Mouse (Mus musculus): ENCODE measurements around the gene Mlxip. TPM values are rescaled to one million over a fixed set of nuclear protein-coding genes. Genes with fewer than 3 reads are reported as not detected.

Gene Mlxip
- polyA plus RNA-seq, 1 experiment: 18.8 TPM

GRCm38 (mm10) chr5:123473817-123474216 is 79.2 kb downstream of the Mlxip start:
- no peaks in the 10 kb centered on the region for H3K27me3 ChIP-seq (ENCODE audit: control insufficient read depth, insufficient read depth, low read length)
- TF ChIP-seq CTCF (IDR thresholded peaks at IDR 0.05; ENCODE audit: control insufficient read depth, insufficient read depth, insufficient replicate concordance, low read depth, low read length): no peak
- TF ChIP-seq POLR2A (IDR thresholded peaks at IDR 0.05; ENCODE audit: control insufficient read depth, low read depth, low read length): no peak
- H3K4me3 ChIP-seq (ENCODE audit: control insufficient read depth, low read depth, low read length): no peak overlapping the region
- H3K27ac ChIP-seq (ENCODE audit: control insufficient read depth, insufficient read depth, low read depth, low read length): no peak overlapping the region
- no peaks in the 10 kb centered on the region for H3K4me1 ChIP-seq (ENCODE audit: control insufficient read depth, insufficient read depth, low read length)
- no peaks in the 10 kb centered on the region for H3K36me3 ChIP-seq (ENCODE audit: control insufficient read depth, insufficient read depth, low read length)

DNA sequence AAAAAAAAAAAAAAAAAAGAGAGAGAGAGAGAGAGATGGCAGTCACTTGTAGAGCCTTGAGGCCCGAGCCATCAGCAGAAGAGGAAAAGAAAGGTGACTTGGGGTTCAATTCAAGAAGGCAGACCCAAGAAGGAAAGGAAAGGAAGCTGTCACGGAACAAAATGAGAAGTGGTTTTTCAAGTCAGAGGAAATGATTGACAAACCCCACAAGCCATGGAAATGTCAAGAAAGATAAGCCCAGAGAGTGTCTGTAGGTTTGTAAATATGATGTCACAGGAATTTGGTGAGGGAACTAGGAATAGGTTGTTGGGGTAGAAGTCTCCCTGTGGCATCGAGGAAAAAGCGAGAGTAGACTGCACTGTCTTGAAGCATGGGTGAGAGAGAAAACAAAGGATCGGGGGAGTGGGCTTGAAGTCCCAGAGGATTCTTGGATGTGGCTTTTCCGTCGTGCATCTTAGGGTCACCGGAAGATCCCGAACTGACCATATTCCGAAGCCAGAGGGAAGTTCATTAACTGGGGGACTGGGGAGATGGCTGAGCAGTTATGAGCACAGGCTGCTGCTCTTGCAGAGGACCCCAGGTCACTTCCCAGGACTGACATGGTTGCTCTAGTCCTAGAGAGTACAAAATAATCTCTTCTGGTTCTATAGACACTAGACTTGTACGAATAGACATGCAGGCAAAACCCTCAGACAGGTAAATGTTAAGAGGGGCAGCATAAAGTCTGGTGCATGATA is 93.2 kb downstream of the Mlxip start:
- Histone ChIP-seq H3K4me1 (ENCODE audit: control insufficient read depth, insufficient read depth, low read length) (peaks cover 6% of the 10 kb centered on the region), H3K27ac (ENCODE audit: control insufficient read depth, insufficient read depth, low read depth, low read length) (no peak overlapping the region), H3K4me3 (ENCODE audit: control insufficient read depth, low read depth, low read length) (no peak overlapping the region), H3K36me3 (ENCODE audit: control insufficient read depth, insufficient read depth, low read length) (no peaks in the 10 kb centered on the region), H3K27me3 (ENCODE audit: control insufficient read depth, insufficient read depth, low read length) (no peaks in the 10 kb centered on the region)
- TF ChIP-seq POLR2A (IDR thresholded peaks at IDR 0.05; ENCODE audit: control insufficient read depth, low read depth, low read length): no peak
- no peak for TF ChIP-seq CTCF (IDR thresholded peaks at IDR 0.05; ENCODE audit: control insufficient read depth, insufficient read depth, insufficient replicate concordance, low read depth, low read length)

- H3K27ac ChIP-seq (ENCODE audit: control insufficient read depth, insufficient read depth, low read depth, low read length): no peak within 1 kb of the TSS
- peaks cover 6% of the 10 kb centered on the region for H3K4me1 ChIP-seq (ENCODE audit: control insufficient read depth, insufficient read depth, low read length)
- H3K4me3 ChIP-seq (ENCODE audit: control insufficient read depth, low read depth, low read length): peak within 1 kb of the TSS; percentile 86
- TF ChIP-seq CTCF (IDR thresholded peaks at IDR 0.05; ENCODE audit: control insufficient read depth, insufficient read depth, insufficient replicate concordance, low read depth, low read length): no peak
- peak; percentile 84; the same call in 1 of the 2 replicates for TF ChIP-seq POLR2A (IDR thresholded peaks at IDR 0.05; ENCODE audit: control insufficient read depth, low read depth, low read length)
- H3K27me3 ChIP-seq (ENCODE audit: control insufficient read depth, insufficient read depth, low read length): no peaks in the 10 kb centered on the region
- no peaks in the 10 kb centered on the region for H3K36me3 ChIP-seq (ENCODE audit: control insufficient read depth, insufficient read depth, low read length)
Measured at GRCm38 (mm10) chr5:123489112-123489785, 94.7 kb downstream of the Mlxip start, which contains the start of the genes Lrrc43 and Il31. TSS of gene Lrrc43 (plus strand) at chr5:123489305. TSS of gene Il31 (minus strand) at chr5:123489489.

GRCm38 (mm10) chr5:123489935-123490334 is 95.3 kb downstream of the Mlxip start:
- peak overlapping the region; percentile 86 for H3K4me3 ChIP-seq (ENCODE audit: control insufficient read depth, low read depth, low read length)
- peaks cover 6% of the 10 kb centered on the region for H3K4me1 ChIP-seq (ENCODE audit: control insufficient read depth, insufficient read depth, low read length)
- TF ChIP-seq POLR2A (IDR thresholded peaks at IDR 0.05; ENCODE audit: control insufficient read depth, low read depth, low read length) (no peak), CTCF (IDR thresholded peaks at IDR 0.05; ENCODE audit: control insufficient read depth, insufficient read depth, insufficient replicate concordance, low read depth, low read length) (no peak)
- no peaks in the 10 kb centered on the region for H3K36me3 ChIP-seq (ENCODE audit: control insufficient read depth, insufficient read depth, low read length)
- H3K27ac ChIP-seq (ENCODE audit: control insufficient read depth, insufficient read depth, low read depth, low read length): no peak overlapping the region
- H3K27me3 ChIP-seq (ENCODE audit: control insufficient read depth, insufficient read depth, low read length): no peaks in the 10 kb centered on the region

DNA sequence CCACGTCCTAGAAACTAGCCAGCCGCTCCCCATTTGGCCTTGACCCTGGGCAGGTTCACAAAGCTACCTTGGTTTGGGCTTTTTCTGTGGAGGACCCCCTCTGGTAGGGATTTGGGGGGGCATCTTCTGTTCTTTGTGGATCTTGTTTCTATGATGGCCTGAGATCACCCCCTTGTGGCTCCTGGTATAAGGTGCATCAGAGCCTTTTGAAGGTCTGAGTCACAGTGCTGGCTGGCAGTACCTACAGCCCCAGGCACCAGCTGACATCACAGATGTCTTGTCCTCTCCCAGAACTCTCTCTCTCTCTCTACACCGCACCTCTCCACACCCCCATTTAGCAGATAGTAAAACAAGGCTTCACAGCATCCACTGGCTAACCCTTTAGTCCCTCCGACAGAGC is 105.1 kb downstream of the Mlxip start:
- no peak overlapping the region for H3K27ac ChIP-seq (ENCODE audit: control insufficient read depth, insufficient read depth, low read depth, low read length)
- H3K27me3 ChIP-seq (ENCODE audit: control insufficient read depth, insufficient read depth, low read length): no peaks in the 10 kb centered on the region
- no peaks in the 10 kb centered on the region for H3K36me3 ChIP-seq (ENCODE audit: control insufficient read depth, insufficient read depth, low read length)
- H3K4me3 ChIP-seq (ENCODE audit: control insufficient read depth, low read depth, low read length): no peak overlapping the region
- TF ChIP-seq POLR2A (IDR thresholded peaks at IDR 0.05; ENCODE audit: control insufficient read depth, low read depth, low read length) (no peak), CTCF (IDR thresholded peaks at IDR 0.05; ENCODE audit: control insufficient read depth, insufficient read depth, insufficient replicate concordance, low read depth, low read length) (peak; percentile 14; the same call in 1 of the 2 replicates)
- peaks cover 7% of the 10 kb centered on the region for H3K4me1 ChIP-seq (ENCODE audit: control insufficient read depth, insufficient read depth, low read length)

DNA sequence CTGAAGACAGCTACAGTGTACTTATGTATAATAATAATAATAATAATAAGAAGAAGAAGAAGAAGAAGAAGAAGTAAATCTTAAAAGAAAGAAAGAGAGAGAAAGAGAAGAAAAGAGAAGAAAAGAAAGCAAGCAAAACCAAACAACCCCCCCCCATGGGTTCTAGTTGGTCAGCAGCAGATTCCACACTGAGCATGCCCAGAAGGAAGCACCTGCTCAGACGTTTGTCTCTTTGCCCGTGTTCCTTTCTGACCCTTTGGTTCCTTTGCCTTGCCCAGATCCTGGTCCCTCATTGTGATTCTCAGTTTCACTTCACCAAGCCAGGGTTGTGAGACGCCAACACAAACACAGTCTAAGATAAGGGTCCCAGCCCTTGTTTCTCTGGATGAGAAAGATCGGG is 107.4 kb downstream of the Mlxip start:
- Histone ChIP-seq H3K27ac (ENCODE audit: control insufficient read depth, insufficient read depth, low read depth, low read length) (no peak overlapping the region), H3K4me1 (ENCODE audit: control insufficient read depth, insufficient read depth, low read length) (peaks cover 7% of the 10 kb centered on the region), H3K4me3 (ENCODE audit: control insufficient read depth, low read depth, low read length) (no peak overlapping the region), H3K36me3 (ENCODE audit: control insufficient read depth, insufficient read depth, low read length) (no peaks in the 10 kb centered on the region), H3K27me3 (ENCODE audit: control insufficient read depth, insufficient read depth, low read length) (no peaks in the 10 kb centered on the region)
- TF ChIP-seq POLR2A (IDR thresholded peaks at IDR 0.05; ENCODE audit: control insufficient read depth, low read depth, low read length): no peak
- TF ChIP-seq CTCF (IDR thresholded peaks at IDR 0.05; ENCODE audit: control insufficient read depth, insufficient read depth, insufficient replicate concordance, low read depth, low read length): no peak

Other genes with a start within 250 kb of the Mlxip start
- gene Psmd9, start 225.4 kb upstream of the Mlxip start, polyA plus RNA-seq (2012; rRNA removed): 36.3 and 37.1 TPM in 2 replicates
- 1.7 TPM in 2 replicates for gene Hpd, start 212.1 kb upstream of the Mlxip start, polyA plus RNA-seq (2012; rRNA removed)
- gene Wdr66, start 142.7 kb upstream of the Mlxip start, polyA plus RNA-seq (2012; rRNA removed): 45.1 and 46.7 TPM in 2 replicates
- gene Bcl7a, start 51.0 kb upstream of the Mlxip start, polyA plus RNA-seq (2012; rRNA removed): 0.73 and 0.88 TPM in 2 replicates
- gene Lrrc43, start 94.5 kb downstream of the Mlxip start, polyA plus RNA-seq (2012; rRNA removed): 129 and 131 TPM in 2 replicates
- gene Il31, start 94.7 kb downstream of the Mlxip start, polyA plus RNA-seq (2012; rRNA removed): 28.7 and 29.8 TPM in 2 replicates
- gene B3gnt4, start 115.7 kb downstream of the Mlxip start, polyA plus RNA-seq (2012; rRNA removed): 19.2 and 19.5 TPM in 2 replicates
- 325 and 367 TPM in 2 replicates for gene Diablo, start 129.4 kb downstream of the Mlxip start, polyA plus RNA-seq (2012; rRNA removed)
- 5.1 and 5.2 TPM in 2 replicates for gene Gm49027, start 130.7 kb downstream of the Mlxip start, polyA plus RNA-seq (2012; rRNA removed)
- gene Vps33a, start 178.2 kb downstream of the Mlxip start, polyA plus RNA-seq (2012; rRNA removed): 5.3 and 5.8 TPM in 2 replicates

Measured in testis, adult 2 months (tissue).